Mouse (Mus musculus) right cerebral cortex, adult 18-20 months (tissue): ENCODE data around the gene Lias.

Source experiments
- DNase-seq: peaks from one replicate; pipeline ENCODE4 v3.0.0; 2022; ENCODE audit warnings: mixed read lengths

The Lias gene

DNA sequence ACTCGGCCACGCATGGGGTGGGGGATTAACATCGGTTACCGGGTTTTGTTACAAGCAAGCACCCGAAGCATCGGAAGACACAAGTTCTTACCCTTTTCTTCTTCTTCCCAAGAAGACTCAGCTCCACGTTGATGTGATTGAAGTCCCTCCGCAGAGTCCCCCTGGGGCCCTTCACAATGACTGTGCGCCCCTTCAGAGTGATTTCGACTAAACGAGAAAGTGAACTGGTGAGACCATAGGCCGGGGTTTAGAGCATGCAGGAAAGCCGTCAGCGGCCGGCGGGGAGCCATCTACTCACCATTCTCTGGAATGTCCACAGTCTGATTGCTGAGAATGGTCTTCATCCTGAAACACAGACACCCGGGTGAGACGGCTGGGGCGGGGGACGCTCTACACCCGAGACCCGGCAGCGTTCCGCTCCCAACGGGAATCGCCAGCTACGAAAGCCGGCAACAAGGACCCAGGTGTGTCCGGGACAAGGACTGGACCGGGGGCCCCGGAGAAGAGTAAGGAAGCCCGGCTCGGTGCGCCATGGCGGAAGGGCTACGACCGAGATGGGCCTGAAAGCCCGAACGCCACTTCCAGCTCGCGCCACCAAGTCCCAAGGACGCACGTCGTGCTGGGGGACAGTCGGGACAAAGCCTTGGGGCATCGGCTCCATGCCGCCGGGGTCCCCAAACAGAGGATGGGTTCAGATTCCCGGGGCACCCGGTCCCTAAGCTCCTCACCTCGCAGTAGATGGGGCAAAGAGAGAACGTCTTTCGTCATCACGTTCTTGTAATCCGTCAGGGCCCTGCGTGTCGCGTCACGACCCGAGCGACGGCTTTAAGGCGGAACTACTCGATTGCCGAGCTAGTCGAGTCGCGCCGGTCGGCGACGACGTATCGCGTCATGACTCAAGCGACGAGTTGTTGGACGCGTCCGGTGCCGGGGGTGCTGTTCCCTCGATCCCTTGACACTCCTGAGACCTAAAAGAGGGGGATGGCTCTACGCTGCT, at the start of gene Lias, which contains the start of gene Rpl9:
Lias (plus strand) TSS at position 850 of the 997 bp plus-strand sequence.
Rpl9 (minus strand) TSS at position 797 of the 997 bp plus-strand sequence.
- peak; percentile 97 for DNase-seq

- no peak for DNase-seq
These were observed 43.1 kb upstream of the Lias start, which contains the start of gene Klb for GRCm38 (mm10) chr5:65348168-65348567. Gene Klb, plus strand, starts transcription at chr5:65348314.

- DNase-seq, result no peak
These were observed 40.8 kb upstream of the Lias start for GRCm38 (mm10) chr5:65350508-65350907.

DNA sequence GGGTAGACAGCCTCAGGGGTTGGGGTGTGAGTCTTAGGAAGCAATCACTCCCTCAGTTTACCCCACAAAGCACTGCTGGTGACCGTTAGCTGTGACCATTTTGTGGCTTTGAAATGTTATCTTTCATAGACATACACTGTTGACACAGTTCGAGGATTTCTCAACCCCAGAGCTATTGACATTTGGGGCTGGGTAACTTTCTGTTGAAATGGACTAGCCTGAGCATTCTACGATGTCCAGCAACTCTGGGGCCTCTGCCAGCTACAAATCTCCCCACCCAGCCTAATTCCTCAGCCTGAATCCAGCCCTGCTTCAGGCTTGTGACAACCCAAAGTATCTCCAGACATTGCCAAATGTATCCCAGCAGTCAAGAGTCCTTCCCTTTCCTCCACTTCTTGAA, 37.2 kb upstream of the Lias start:
- no peak for DNase-seq

GRCm38 (mm10) chr5:65354985-65355384, 36.3 kb upstream of the Lias start:
- DNase-seq, result no peak

DNA sequence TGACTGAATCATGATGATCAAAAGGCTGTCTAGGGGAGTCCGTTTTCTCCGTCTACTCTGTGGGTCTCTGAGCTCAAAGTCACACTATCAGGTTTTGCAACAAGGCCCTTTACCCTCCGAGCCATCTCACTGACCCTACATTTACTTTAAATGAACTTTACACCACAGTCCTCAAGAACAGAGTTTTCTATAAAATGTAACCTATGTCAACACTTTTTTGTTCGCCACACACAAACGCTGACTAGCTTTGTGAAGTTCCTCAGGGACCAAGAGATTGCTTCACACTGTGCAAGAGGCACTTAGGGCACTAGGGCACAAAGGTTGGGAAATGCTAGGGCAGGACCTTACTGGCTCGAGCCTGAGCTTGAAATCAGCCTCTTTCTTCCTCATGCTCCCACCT, 34.4 kb upstream of the Lias start:
- no peak for DNase-seq

DNA sequence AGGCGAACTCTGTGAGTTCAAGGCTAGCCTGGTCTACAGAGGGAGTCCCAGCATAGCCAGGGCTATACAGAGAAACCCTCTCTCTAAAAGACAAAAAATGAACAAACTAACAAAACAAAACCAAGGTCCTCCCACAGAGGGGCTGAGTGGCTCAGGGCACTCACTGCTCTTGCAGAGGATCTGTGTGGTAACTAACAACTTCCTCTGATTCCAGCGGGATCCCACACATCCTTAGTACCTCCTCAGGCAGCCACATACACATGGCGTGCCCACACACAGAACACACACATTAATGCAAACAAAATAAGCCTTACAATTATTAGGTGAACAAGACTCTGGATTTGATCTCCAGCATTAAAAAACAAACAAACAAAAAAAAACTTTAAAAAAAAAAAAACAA, 33.5 kb upstream of the Lias start:
- DNase-seq, result no peak

DNA sequence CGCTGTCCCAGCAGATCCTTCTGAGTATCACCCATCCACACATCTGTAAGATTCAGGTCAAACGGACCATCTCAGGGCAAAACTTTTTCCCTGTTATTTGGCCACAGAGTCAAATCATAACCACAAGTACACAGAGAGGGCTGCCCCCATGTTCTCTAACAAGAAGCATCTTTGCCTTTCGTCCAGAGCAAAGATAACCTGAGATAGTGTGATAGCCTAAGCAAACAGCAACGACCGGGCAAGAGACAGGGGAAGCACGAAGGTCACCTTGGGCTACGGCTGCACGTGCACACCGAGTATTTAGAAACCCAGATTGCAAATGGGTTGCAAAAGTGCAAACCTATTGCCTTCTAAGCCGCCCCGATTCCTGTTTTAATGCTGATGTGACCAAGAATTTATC, 23.5 kb upstream of the Lias start:
- no peak for DNase-seq

DNA sequence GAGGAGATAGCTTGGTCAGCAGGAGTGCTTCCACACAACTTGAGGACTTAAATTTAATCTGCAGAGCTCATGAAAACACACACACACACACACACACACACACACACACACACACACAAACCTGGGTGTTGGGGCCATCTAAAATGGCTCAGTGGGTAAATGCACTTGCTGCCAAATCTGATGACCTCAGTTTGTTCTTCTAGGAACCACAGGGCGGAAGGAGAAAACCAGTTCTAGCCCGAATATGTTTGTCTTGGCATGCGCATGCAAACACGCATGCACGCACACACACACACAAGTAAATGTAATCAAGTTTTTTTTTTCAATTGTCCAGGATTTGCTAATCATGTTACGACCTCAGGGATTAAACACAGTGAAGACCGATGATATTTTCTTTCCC, 19.7 kb upstream of the Lias start:
- no peak for DNase-seq

DNA sequence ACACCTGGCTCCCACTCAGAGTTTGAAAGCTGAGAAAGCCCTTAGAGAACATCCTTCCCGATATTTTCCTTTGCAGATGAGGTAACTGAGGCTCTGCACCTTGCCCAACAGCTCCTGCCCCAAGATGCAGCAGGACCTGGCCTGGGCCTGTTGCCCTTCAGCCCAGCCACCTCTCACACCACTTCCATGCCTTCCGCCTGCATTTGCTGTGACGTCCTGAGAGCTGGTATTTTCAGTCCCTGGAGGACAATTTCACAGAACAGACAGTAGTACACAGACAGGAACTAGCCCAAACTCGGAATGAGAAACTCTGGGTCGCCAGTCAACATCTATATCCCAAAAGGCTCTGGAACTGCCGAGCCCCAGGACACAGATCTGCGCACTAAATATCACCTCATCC, 16.6 kb upstream of the Lias start:
- no peak for DNase-seq

DNA sequence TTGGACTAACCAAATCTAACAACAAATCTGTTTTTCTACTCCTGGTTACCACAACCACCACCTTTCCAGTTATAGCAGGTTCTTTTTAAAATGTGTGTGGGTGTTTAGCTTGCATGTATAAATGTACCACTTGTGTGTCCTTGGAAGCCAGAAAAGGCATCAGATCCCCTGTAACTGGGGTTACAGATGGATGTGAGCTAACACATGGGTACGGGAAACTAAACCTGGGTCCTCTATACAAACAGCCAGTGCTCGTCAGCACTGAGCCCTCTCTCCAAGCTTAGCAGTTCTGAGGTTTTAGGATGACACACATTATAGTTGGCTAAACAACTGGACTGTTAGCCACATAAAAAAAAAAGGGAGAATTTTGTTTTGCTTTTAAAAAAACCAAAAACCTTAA, 5.6 kb upstream of the Lias start:
- no peak for DNase-seq

DNA sequence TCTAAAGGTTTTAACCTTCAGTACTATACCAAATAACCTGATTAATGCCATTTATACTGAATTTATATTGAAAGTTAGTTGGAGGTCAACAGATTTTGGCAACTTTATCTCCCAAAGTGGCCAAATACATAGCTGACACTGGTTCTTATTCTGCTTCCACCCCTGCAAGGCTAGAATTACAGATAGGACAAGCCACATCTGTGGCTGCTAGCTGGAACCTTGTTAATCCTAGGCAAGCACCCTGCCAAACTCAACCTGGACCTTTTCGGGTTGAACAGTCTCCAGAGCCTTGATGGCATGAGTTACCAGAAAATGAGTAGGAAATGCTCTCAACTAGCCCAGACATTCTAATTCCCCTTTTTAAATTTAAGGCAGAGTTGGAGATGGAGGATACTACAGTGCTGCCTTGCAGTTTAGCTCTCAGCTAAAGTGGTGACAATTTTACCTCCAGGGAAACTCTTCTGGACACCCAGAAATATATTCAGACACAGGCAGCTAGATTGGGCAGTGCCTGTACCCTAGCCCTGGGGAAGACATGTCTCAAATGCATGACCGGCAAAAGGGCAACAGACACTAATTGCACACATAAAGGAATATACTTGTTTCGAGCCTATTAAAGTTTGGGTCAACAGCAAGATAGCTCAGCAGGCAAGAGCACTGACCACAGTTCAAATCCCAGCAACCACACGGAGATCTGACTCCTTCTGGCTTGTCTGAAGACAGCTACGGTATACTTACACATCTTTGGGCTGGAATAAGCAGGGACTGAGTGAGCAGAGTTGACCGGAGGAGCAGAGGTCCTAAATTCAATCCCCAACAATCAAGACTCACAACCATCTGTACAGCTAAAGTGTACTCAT, 4.1 kb upstream of the Lias start:
- no peak for DNase-seq

- DNase-seq, result no peak
These were observed 456 bp downstream of the Lias start for GRCm38 (mm10) chr5:65391753-65392152.

DNA sequence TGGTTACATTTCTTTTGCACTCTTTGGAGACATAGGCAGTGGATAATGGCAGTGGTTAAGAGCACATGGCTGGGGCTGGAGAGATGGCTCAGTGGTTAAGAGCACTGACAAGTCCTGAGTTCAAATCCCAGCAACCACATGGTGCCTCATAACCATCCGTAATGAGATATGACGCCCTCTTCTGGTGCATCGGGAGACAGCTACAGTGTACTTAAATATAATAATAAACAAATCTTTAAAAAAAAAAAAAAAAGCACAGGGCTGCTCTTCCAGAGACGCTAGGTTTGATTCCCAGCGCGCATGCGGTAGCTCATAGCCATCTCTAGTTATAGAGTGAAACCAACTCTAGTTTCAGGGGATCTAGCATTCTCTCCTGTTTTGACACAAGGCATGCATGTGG, 3.1 kb downstream of the Lias start:
- DNase-seq, result no peak

DNA sequence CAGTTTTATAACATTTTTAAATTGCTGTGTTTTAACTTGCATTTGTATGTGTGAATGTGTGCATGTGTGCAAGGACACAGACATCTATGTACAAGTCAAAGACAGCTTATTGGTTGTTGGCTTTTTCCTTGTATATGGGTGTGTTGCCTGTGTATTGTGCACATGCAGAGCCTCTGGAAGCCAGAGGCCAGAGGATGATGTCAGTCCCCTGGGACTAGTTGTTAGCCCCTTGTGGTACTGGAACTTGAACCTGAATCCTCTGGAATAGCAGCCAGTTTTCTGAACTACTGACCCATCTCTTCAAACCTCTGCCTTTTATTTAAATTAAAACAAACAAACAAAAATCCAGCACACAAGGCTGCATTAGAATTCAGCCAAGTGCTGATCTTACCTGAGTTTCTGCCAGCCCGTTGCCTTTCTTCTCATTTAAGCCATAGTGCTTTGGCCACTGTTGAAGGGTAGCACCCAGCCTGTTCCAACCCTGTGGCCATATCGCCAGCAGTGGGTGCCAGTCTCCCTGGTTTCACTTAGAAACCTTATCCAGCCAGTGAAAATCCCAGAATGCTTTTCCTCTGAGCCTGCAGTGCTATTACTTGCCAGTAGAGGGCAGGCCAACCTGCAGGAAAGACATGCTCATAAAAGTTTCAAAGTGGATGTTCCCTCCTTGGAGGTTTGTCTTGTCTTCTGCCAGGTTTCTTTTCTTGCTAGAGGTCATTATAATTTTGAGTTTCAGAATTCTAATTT, 10.1 kb downstream of the Lias start:
- DNase-seq, result peak; percentile 80

DNA sequence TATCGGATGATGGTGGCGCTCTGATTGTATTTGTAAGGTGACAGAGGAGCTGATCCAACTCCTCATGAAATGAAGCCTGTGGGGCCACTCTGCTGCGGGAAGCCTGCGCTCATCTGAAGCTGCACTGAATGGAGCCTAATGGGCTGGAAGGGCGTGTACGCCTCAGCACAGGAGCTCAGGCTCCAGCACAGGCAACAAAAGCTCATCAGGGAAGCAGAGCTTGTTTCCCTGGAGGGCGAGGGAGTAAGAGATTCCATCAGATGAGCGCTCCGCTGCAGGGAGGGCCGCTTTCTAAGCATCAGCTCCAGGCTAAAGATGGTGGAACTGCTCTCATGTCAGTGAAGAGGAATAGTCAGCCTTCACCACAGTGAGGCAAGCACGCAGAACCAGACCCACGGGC, 16.7 kb downstream of the Lias start:
- no peak for DNase-seq

DNA sequence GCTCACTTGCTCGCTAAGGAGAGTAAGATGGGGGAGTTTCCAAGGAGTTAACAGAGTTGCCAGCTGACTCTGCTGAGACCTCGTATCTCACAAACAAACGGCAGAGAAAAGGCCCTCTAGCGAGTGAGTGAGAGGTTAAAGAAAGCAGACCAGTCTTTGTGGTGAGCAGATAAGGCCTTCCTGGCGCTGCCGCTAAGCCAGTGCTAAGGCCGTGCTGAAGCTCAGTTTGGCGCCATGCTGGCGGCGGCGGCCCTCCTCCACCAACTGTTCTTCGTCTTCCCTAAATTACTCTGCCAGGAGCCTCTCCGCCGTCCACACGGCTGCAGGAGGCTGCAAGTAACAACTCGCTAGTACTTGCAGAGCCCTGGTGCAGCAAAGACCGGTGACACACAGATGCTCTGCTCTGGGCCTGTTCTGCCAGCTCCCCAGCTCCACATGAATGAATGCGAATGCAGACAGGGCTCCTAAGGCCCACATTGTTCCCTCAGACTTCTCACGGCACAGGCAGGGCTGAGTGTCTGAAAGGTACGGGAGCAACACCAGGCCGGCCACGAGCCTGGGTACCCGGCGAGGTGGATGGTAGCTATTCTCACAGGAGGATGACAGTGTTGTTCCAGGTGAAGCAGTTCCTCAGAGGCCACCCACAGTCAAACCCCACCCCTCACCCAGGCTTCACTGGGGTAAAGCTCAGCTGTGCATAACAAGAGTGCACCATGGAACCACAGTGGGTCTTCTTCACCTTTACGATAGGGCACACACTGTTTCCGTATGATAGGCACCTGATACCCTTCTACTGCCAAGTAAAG, 24.6 kb downstream of the Lias start:
- no peak for DNase-seq

DNA sequence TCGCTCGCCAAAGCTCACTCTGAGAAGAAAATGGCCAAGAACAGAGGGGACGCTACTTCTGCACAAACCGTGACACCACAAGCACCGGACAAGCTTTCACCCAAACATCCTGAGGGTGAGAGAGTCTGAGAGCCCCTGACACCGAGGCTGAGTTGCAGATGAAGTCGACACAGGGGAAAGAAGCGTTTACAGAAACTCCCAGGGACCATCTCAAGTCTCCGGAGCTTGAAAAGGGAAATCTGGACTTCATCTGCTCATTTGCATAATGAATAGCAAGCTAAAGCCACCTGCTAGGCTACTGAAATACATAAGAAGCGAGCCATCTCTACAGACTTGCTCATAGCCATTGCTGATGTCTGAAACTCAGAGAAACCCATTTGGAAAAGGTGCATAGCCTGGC, 27.8 kb downstream of the Lias start:
- DNase-seq, result no peak

DNA sequence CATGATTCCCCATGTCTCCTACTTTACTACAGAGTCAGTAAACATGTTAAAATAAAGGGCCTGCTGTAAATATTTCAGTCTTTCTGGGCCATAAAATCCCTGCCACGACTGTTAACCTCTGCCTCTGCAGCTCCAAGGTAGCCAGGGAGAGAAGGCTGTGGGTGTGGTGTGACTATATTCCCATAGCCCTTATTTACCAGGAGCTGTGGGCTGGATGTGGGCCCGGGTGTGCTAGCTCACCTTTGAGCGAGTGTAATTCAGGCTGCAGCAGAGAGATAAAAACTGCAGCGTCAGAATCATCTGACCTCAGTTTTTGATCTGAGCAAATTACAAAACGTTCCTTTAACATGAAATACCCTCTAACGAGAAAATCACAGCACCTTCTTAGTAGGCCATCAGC, 29.5 kb downstream of the Lias start:
- DNase-seq, result no peak

DNA sequence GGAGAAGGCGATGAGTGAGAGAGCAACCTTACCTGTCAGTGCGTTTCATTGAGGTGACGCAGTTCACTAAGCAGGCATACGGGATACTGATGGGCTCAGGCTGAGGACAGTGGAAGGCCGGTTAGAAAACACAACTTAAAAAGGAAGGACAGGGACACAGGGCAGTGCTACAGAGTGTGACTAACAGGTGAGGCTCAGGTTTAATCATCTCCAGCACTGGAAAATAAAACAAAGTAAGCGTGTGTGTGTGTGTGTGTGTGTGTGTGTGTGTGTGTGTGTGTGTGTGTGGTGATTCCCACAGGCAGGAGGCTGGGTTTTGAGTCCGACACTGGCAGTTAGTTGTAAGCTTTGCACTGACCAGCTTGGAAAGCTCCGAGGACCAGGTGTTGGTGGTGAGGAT, 31.5 kb downstream of the Lias start:
- DNase-seq, result no peak

- DNase-seq, result no peak
These were observed 32.9 kb downstream of the Lias start for GRCm38 (mm10) chr5:65424215-65424614.

- no peak for DNase-seq
These were observed 34.0 kb downstream of the Lias start for GRCm38 (mm10) chr5:65425251-65425650.
